Mouse (Mus musculus): ENCODE results near the gene Nhlh2.

Gene Nhlh2

DNA sequence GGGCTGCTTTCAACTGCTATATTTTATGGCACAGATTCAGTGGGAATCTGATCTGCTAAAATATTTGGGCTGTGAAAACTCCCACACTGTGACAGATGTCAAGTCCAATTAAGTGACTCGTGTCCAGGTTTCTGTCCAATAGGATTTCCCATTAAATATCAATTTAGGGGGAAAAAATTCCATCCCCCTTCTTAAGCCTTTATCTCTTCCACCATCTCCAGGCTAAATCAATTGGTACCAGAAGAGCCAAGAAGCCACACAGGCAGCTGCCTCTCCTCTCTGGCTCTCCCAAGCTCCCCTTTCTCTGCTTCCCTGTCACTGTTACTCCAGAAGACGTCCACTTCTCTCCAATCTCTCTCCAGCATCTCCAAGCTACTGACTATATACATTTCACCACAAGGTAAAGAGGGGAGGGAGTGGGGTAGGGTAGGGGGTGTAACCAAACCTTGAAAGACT, at the start of gene Nhlh2:
TSS of gene Nhlh2 (plus strand) at position 151 of the 456 bp plus-strand sequence.
- DNase-seq, result no peak

DNA sequence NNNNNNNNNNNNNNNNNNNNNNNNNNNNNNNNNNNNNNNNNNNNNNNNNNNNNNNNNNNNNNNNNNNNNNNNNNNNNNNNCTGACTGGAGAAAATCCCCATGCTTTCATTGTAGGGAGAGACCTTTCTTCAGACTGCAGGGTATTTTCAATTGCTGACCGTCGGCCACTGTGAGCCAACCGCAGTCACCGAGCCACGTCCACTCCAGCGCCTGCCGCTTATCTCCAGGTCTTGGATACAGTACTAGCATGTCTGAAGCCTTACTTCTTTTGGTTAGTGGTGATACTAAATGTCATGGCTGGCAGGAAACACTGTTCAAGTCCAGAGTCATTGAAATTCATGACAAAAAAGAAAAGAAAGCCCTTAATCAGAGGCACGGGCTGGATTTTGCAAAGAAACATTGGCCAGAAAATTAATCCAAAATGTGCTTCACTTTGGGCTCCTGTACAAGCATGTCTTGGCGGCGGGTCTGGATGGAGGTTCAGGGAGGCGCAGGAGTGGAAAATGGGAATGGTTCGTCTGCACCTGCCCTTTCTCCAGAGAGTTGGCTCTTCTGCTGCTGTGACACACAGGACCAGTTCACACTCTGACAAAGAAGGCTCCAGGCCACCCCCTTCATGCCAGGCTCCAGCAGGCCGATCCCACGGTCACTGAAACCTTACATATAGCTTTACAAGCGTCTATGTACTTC, 48.6 kb upstream of the Nhlh2 start:
- no peak for DNase-seq

DNA sequence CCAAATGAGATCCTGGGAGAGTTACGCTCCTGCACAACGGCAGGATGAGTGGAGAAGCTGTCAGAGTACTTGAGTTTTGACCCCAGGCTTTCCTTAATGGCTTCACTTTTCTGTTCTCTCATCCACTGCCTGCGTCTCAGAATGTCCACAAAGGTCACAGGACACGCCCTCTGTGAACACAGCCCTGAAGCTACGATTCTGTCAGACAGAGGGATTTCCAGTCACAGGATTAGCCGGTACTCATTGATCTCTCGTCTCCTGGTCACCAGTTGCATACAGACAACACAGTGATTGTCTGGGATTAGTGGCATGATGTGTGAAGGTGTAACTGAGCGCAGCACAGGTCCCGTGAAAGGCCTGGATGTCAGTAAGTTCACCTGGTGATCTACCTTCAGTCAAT, 46.4 kb upstream of the Nhlh2 start:
- DNase-seq, result no peak

DNA sequence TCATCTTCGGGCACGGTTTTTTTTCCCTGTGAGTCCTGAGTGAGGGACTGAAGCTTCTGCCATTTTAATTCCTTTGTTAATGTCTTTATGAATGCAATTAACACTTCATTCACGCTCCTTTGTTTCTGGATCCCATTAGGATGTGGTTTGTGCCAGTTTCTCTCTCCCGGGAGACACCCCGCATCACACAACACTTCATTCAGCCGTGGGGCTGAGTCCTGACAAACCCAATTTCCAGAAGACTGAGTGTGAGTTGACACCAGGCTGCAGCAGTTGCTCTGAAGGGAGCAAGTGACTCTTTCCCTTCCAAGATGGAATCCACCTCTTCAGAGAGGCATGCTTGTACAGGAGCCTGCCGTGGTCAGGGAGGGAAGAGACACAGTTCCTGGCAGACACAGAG, 45.5 kb upstream of the Nhlh2 start:
- DNase-seq, result no peak

DNA sequence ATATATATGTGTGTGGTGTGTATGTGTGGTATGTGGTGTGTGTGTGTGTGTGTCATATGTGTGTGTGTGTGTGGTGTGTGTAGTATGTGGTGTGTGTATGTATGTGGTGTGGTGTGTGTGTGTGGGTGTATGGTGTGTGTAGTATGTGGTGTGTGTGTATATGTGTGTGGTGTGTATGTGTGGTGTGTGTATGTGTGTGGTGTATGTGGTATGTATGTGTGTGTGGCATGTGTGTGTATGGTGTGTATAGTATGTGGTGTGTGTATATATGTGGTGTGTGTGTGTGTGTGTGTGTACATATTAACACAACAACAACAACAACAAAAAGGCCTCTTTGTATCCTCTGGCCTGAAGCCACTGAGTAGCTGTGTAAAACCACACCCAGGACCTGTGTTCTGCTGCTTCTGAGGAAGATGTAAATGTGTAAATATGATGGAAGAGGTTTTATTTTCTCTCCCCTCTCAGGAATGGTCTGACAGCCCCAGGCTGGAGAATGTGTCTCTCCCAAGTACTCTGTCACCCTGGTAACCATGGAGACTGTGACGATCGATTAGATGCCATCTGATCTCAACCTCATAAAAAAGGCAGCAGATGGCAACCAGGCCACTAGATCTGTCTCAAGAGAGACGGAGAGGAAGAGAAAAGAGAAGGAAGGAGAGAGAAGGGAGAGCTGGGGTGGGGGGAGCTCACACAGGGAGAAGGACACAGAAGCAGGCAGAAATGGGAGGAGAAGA, 42.9 kb upstream of the Nhlh2 start:
- no peak for DNase-seq

DNA sequence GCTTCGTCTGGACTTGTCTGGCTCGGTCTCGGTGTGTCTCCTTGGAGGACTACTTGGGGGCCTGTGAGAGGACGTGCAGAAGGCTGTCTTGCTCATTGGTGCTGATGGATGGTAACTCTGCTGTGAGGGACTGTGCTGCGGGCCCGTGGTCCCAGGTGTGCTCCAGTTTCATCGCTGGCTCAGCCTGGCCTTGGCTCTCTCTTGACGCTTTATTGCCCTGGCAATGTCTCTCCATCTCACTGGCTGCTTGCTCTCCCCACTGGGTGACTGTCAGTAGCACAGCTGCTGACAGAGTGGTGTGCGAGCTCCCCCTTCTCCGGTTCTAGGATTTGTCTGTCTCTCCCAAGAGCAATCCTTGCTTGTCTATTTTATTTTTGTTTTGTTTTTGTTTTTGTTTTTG, 34.5 kb upstream of the Nhlh2 start:
- DNase-seq, result no peak

DNA sequence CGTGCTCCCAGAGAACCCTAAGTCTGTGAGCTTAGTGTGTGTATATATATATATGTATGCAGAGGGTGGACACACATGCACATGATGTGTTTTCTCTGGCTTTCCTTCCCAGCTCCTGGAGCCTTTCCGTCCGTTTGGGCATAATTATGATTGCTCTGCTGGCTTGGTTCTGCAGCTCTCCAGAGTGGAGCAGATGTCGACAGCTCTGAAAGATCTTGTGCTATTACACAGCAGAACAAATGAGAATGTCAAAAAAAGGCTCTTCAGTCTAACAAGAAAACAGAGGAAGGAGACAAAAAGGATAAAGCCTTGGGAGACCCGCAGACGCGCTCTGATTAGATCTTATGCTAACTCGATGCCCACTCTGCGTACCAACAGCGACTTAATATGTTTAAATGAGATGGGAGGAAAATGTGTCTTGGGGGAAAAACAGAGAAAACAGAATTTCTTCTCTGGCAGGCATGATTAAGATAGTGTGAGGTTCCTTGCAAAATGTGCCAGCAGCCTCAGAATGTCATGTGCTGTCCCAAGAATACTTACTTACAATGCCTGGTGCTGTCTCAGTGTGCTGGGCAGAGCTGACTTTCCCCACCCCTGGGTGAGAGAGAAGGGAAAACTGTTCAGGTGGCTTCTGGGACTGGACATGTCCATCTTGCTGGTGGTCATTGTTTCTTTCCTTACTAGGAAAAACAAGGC, 31.4 kb upstream of the Nhlh2 start:
- no peak for DNase-seq

DNA sequence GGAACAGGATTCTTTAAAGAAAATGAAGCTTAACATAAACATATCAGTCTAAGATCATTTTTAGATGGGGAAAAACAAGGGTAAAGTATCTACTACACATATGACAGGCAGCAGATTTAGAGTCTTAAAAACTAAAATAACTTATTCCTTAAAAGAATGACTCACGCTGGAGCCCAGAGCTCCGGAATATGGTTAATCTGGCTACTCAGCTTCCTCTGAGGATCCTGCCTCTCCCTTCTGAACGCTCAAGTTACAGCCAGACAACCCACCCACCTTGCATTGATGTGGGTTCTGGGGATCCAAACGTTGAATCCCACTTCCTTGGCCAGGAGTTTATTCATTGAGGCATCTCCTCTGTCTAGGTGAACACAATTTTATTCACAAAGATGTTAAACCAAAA, 26.0 kb upstream of the Nhlh2 start:
- DNase-seq, result no peak

DNA sequence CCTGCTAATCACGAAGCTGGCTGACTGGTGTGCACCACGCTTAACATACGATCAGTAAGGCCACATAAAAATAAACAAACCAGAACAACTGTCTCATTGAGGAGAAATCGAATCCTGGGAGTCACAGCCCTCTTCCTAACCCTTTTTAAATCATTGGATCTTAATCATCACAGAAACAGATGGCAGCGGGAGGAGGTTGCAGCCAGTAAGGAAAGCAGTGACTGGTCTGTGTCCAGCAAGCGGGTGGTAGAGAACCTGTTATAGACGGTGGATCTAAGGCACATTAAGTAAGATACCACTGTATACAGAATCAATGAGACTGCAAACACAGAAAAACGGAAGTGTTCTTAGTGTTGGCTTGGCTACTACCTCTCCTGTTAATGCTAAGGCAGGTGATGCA, 24.2 kb upstream of the Nhlh2 start:
- no peak for DNase-seq

DNA sequence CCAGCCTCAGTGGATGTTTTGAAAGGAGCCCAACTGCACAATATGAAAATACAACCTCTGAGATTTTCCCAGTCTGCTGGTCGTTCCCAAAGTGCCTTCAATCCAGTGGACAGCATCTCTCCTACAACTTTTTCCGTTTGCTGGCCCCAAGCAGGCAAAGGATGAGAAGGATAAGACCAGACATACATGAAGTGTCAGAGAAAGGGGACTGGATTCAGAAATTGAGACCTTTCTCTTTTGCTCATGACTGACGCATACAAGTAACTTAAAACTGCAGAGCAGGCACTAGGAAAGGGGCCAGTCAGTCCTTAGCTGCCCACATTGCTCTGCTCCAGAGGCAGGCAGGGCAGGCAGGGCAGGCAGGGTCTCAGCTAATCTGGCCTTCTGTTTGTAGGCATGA, 19.7 kb upstream of the Nhlh2 start:
- DNase-seq, result no peak

DNA sequence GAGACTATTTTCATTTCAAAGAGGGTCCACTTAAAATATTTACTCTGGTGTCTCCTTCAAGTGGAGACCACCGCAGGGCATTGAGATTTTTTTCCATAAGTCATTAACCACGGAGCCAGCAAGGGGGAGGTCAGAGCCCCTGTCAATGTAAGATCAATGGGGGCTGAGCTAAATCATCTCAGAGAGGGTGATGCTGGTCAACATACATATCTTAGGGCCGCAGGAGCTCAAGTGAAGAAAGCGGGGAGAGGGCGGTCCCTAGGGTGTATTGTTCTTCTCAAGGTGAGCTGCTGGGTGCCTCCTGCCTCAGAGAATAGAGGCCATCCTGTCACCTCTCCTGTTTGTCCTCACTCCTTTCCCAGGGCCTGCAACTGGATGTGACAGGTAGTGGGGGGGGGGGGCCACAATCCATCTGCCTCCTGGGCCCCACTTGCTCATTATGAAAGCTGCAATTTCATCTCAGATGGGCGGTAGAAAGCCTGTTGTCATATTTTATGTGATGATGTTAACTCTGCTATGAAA, 18.8 kb upstream of the Nhlh2 start:
- DNase-seq, result no peak

DNA sequence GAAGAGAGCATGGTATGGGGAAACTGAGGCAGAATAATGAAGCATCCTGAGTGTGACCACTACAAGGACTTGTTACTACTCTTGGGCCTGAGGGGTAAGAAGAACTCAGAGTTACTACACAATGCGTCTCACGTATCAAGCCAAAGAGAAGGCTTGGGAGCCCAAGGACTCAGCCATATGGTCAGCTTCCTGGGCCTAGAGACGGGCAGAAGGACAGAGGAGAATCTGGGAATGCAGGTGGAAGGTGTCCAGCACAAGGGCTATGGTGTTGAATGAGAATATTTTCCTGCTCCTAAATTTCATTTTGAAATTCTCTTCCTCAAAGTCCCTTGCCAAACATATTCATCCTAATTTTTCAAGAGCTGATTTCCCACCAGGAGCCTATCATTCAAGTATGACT, 12.0 kb upstream of the Nhlh2 start:
- no peak for DNase-seq

DNA sequence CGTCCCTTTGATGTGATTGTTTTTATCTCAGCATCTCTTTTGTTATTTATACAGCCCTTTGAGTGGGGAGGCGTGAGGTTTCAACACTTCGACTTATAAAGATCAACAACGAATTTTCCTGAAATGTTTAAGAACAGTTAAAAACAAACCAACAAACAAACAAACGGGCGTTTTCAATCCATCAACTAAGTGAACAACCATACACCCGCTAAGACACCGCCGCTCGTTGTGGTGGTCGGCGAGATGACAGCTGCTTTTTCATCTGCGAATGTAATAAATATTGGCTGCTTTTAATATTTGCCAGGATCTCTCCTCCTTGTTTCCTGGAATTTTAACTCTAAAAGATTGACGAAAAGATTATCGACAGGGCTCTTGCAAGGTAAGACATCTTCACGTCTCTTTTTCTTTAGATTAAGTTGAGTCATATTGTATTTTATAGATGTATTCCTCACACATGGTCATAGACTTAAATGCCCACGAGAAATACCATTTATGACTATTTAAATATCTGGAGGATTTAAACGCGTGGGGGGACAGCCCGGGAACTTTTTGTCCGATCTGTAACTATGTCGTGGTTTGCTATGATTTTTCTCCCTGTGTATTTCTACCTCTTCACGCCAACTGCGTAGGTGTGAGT, 923 bp downstream of the Nhlh2 start:
- DNase-seq, result no peak

DNA sequence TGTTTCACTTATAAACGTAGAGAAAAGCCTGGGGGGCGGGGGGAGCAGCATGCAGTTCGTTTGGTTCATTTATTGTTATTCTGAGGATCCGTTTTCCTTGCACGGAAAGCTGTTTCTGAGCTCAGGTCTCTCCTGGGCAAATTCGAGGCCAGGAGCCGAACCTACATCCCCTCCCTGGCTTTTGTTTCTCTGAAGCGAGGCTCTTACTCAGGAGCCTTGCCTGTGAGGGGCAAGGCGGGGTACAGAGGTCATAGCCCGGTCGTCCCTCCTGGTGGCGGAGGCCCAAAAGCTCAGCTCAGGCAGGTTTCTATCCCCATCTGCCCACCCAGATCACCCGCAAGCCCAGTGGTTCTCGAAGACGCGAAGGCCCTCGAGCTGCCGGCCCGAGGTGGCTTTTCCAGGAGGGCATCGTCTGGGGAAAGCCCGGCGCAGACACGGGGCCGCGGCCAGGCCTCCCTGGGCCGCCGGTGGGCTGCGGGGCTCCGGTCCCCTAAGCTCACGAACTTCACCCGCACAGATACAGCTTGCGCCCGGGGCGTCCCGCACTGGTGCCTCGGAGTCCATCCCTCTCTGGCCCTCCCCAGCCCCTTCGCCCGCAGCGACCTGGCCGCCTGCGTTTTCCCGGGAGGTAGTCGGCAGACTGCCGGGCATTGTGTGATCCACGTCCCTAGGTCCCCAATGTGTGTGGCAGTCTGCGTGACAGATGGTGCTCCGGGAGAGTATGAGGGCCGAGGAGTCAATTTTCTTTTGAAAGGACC, 1.6 kb downstream of the Nhlh2 start:
- DNase-seq, result no peak

DNA sequence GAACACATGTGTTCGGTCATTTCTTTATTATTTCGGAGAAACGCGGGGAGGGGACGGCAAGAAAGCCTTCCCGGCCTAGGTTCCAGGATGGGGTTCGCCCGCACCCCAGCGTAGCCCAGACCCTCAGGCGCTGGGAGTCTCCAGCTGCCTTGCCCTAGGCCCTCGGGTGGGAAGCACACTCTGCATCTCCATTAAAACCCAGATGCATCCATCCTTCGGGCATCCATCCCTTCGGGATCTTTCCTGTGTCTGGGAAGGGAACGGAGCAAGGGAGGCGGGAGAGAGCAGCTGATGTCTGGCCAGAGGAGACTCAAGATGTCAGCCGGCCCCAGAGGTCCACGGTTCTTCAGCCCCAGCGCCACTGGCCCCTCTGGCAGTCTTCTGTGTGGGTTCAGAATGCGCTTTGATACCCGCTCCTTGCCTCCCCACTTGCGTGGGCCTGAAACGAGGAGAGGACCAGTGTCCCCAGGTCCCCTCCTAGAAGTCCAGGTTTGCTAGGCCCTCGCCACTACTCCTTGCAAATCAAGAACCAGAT, 2.3 kb downstream of the Nhlh2 start:
- DNase-seq, result no peak

DNA sequence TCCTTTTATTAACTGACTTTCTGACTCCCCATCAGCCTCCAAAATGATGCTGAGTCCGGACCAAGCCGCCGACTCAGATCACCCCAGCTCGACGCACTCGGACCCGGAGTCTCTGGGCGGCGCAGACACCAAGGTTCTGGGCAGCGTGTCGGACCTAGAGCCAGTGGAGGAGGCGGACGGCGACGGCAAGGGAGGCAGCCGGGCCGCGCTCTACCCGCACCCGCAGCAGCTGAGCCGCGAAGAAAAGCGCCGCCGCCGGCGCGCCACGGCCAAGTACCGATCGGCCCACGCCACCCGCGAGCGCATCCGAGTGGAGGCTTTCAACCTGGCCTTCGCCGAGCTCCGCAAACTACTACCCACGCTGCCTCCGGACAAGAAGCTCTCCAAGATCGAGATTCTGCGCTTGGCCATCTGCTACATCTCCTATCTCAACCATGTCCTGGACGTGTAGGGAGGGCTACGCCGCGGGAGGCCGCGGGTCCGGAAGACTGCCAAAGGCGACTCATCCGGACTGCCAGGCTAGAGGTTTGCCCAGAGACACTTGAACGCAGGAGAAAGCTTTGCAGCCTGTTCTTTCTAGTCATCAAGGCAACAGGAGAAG, 2.8 kb downstream of the Nhlh2 start:
- no peak for DNase-seq

DNA sequence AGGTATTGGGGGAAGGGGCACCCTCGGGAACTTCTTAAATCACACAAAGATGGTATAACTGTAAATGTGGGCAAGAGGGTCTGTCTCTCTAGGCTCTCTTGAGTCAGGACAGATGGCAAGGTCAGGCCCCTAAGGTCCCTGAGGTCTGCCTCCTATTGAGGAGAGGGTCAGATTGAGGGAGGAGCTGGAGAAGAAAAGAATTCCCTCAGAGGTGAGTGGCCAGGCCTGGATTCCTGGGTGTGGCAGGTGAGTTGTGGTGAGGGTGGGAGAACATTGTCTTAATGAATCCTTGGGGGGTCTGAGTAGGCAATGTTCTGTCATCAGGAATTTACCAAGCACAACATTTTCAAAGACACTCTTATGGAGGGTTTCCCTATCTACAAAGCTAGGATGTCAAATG, 10.7 kb downstream of the Nhlh2 start:
- no peak for DNase-seq

DNA sequence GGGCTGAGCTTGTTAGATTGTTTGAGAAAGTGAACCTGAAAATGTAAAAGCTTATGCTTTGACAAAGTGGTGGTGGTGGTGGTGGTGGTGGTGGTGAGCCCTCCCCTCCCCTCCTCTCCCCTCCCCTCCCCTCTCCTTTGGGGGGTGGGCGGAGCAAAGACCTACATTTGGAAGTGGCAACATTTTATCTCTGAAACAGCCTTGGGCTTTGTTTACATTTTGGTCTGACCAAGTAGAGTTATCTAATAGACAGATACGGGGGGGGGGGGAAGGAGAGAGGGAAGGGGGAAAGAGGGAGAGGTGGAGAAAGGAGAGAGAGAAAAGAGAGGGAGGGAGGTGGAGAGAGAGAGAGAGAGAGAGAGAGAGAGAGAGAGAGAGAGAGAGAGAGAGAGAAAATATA, 12.8 kb downstream of the Nhlh2 start:
- DNase-seq, result no peak

DNA sequence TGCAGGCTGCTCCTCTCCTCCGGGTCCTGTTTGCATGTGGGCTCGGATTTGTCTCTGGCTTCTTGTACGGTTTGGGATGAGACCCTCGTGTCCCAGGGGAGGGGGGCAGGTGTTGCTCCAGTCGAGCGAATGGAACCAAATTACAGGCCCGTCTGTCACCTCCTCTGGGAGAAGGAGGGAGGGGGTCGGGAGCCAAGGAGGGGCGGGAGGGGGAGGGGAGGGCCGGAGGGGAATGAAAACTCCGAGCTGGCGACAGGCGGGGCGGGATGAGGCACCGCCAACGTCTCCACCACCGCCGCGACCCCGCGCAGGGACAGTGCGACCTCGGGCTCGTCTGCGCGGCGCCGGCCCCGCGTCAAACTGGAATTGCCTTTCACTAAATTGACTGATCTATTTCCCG, 13.5 kb downstream of the Nhlh2 start:
- no peak for DNase-seq

DNA sequence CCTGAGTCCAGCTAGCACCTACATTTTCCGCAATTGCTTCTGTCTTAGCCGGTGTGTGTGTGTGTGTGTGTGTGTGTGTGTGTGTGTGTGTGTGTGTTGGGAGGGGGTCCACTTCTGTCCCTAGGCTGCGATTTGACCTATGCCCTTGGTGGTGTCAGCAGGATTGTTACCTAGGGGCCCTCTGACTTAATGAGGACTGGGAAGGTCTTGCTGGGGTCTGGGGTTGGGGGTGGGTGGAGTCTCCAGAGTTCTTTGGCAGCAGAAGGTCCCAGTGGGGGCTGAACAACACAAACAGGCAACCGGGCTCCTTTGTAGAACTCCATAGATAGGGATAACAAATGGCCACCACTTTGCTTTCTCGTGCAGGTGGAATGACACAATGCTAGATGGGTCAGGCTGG, 14.0 kb downstream of the Nhlh2 start:
- DNase-seq, result no peak

DNA sequence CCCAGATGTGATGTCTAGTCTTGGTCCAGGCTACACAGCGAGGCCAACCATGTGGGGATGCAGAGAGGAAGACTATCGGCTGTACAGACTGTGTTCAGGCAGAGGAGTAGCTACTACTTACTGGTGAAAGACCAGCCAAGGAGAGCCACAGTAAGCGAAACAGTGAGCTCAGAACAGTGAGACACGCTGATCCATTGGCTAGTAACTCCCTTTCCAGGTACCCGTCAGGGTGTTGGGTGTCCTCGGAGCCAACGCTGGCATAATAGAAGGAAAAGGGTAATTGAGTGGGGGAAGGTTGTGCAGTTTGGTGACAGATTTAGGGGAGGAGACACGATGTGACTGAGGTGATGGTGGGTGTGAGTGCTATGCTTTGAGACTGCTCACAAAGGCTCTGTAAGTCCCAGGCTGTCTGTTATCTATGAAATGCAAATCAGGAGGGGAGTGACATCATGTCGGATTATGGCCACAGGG, 15.1 kb downstream of the Nhlh2 start:
- no peak for DNase-seq

DNA sequence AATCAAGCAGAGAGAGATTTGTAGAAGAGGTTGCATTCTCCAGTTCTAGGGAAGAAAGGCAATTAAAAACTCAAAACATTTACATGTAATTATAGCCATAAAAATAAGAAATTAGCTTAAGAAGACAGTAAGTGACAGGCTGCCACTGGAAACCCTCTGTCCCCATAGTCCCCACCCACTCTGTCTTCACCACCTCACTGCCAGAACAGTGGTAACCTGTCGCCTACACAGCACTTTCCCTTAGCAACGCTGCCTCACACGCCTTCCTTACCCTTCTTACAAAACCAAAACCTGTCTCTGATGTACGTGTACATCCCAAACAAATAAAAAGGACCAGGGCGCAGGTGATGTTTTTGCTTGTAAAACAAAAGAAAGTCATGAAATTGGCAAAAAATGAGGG, 15.8 kb downstream of the Nhlh2 start:
- DNase-seq, result no peak

Measured in thymus, postnatal 25 days (tissue).